Mouse (Mus musculus) WW6 (cell line): ENCODE results near the gene Caskin2.
A peak's percentile ranks its signal among the peaks of the same experiment; 100 is the strongest.
"Not testable (repeated sequence)": the region's sequence is repeated elsewhere in the genome, so short reads cannot be mapped to it uniquely, and the experiment has no call there.

Experiments
- DNase-seq: peaks from one replicate; pipeline ENCODE4 v3.0.0-alpha.2; 2013; ENCODE audit warnings: low read depth, low spot score

Caskin2 gene

GRCm38 (mm10) chr11:115813507-115814296 lies at the start of gene Caskin2:
Caskin2 (minus strand) TSS chr11:115813639.
- peak; percentile 97 for DNase-seq

GRCm38 (mm10) chr11:115859143-115859945 lies 45.9 kb upstream of the Caskin2 start:
- peak; percentile 95 for DNase-seq

GRCm38 (mm10) chr11:115858354-115858753 lies 44.9 kb upstream of the Caskin2 start, which contains the start of gene Myo15b:
Myo15b (plus strand) TSS chr11:115858406.
- no peak for DNase-seq

GRCm38 (mm10) chr11:115857936-115858335 lies 44.5 kb upstream of the Caskin2 start:
- DNase-seq, result no peak

- not testable (repeated sequence) for DNase-seq
These were observed 43.7 kb upstream of the Caskin2 start for GRCm38 (mm10) chr11:115857146-115857545.

GRCm38 (mm10) chr11:115854674-115855073 lies 41.2 kb upstream of the Caskin2 start:
- no peak for DNase-seq

- no peak for DNase-seq
These were observed 32.4 kb upstream of the Caskin2 start for GRCm38 (mm10) chr11:115845819-115846218.

- no peak for DNase-seq
These were observed 30.8 kb upstream of the Caskin2 start for GRCm38 (mm10) chr11:115844240-115844639.

- no peak for DNase-seq
These were observed 30.4 kb upstream of the Caskin2 start for GRCm38 (mm10) chr11:115843891-115844239.

GRCm38 (mm10) chr11:115843141-115843890 lies 29.9 kb upstream of the Caskin2 start:
- DNase-seq, result no peak

- DNase-seq, result no peak
These were observed 28.6 kb upstream of the Caskin2 start for GRCm38 (mm10) chr11:115841961-115842550.

- DNase-seq, result no peak
These were observed 27.6 kb upstream of the Caskin2 start for GRCm38 (mm10) chr11:115841044-115841443.

GRCm38 (mm10) chr11:115839732-115840131 lies 26.3 kb upstream of the Caskin2 start:
- no peak for DNase-seq

GRCm38 (mm10) chr11:115838895-115839311 lies 25.5 kb upstream of the Caskin2 start:
- DNase-seq, result no peak

GRCm38 (mm10) chr11:115837606-115838345 lies 24.3 kb upstream of the Caskin2 start:
- DNase-seq, result no peak

- DNase-seq, result no peak
These were observed 23.4 kb upstream of the Caskin2 start for GRCm38 (mm10) chr11:115836656-115837395.

GRCm38 (mm10) chr11:115834033-115834432 lies 20.6 kb upstream of the Caskin2 start:
- no peak for DNase-seq

GRCm38 (mm10) chr11:115833021-115833513 lies 19.6 kb upstream of the Caskin2 start:
- DNase-seq, result no peak

GRCm38 (mm10) chr11:115832523-115832922 lies 19.1 kb upstream of the Caskin2 start:
- DNase-seq, result no peak

GRCm38 (mm10) chr11:115832064-115832463 lies 18.6 kb upstream of the Caskin2 start:
- no peak for DNase-seq
